Mouse (Mus musculus): Measurements from ENCODE around the gene Snx18.

The Snx18 gene

GRCm38 (mm10) chr13:113596821-113597541 is 21.4 kb downstream of the Snx18 start:
- no peak for DNase-seq (ENCODE audit: low read depth)

GRCm38 (mm10) chr13:113595987-113596386 is 22.4 kb downstream of the Snx18 start:
- DNase-seq (ENCODE audit: low read depth): no peak

GRCm38 (mm10) chr13:113595219-113595618 is 23.1 kb downstream of the Snx18 start:
- no peak for DNase-seq (ENCODE audit: low read depth)

- no peak for DNase-seq (ENCODE audit: low read depth)
Measured at GRCm38 (mm10) chr13:113594361-113594760, 24.0 kb downstream of the Snx18 start.

- no peak for DNase-seq (ENCODE audit: low read depth)
Measured at GRCm38 (mm10) chr13:113593711-113594110, 24.7 kb downstream of the Snx18 start.

- no peak for DNase-seq (ENCODE audit: low read depth)
Measured at GRCm38 (mm10) chr13:113592703-113593200, 25.6 kb downstream of the Snx18 start.

- no peak for DNase-seq (ENCODE audit: low read depth)
Measured at GRCm38 (mm10) chr13:113591336-113591735, 27.0 kb downstream of the Snx18 start.

GRCm38 (mm10) chr13:113590216-113590615 is 28.1 kb downstream of the Snx18 start:
- DNase-seq (ENCODE audit: low read depth): no peak

- DNase-seq (ENCODE audit: low read depth): no peak
Measured at GRCm38 (mm10) chr13:113589499-113589898, 28.9 kb downstream of the Snx18 start.

- no peak for DNase-seq (ENCODE audit: low read depth)
Measured at GRCm38 (mm10) chr13:113587200-113587936, 31.0 kb downstream of the Snx18 start.

GRCm38 (mm10) chr13:113585606-113586005 is 32.8 kb downstream of the Snx18 start:
- no peak for DNase-seq (ENCODE audit: low read depth)

- DNase-seq (ENCODE audit: low read depth): no peak
Measured at GRCm38 (mm10) chr13:113584431-113584830, 33.9 kb downstream of the Snx18 start.

GRCm38 (mm10) chr13:113583563-113583962 is 34.8 kb downstream of the Snx18 start:
- no peak for DNase-seq (ENCODE audit: low read depth)

GRCm38 (mm10) chr13:113582024-113582423 is 36.3 kb downstream of the Snx18 start:
- DNase-seq (ENCODE audit: low read depth): no peak

GRCm38 (mm10) chr13:113581436-113581835 is 36.9 kb downstream of the Snx18 start:
- DNase-seq (ENCODE audit: low read depth): no peak

GRCm38 (mm10) chr13:113580400-113580790 is 38.0 kb downstream of the Snx18 start:
- no peak for DNase-seq (ENCODE audit: low read depth)

- DNase-seq (ENCODE audit: low read depth): no peak
Measured at GRCm38 (mm10) chr13:113579788-113580399, 38.5 kb downstream of the Snx18 start.

GRCm38 (mm10) chr13:113574232-113574631 is 44.1 kb downstream of the Snx18 start:
- DNase-seq (ENCODE audit: low read depth): no peak

GRCm38 (mm10) chr13:113573377-113573776 is 45.0 kb downstream of the Snx18 start:
- no peak for DNase-seq (ENCODE audit: low read depth)

GRCm38 (mm10) chr13:113572046-113572686 is 46.2 kb downstream of the Snx18 start:
- DNase-seq (ENCODE audit: low read depth): no peak

- DNase-seq (ENCODE audit: low read depth): no peak
Measured at GRCm38 (mm10) chr13:113569526-113569925, 48.8 kb downstream of the Snx18 start.

GRCm38 (mm10) chr13:113566951-113567350 is 51.4 kb downstream of the Snx18 start:
- DNase-seq (ENCODE audit: low read depth): no peak

Measured in c-Kit-positive CD71-positive TER-119-negative erythroid progenitor cells, embryonic 14.5 days (primary cell).